Mouse (Mus musculus) heart, adult 2 months (tissue): Measurements from ENCODE around the gene Pgpep1.

Experiments used
- CTCF ChIP-seq: fragments of 200-600 bp; IDR thresholded peaks from 2 replicates; pipeline ENCODE4 v1.8.1; 2022; ENCODE audit warnings: antibody characterized with exemption, mild to moderate bottlenecking, moderate library complexity
- POLR2A ChIP-seq: fragments of 200-500 bp; IDR thresholded peaks from 2 replicates; pipeline ENCODE4 v1.6.1; 2011; ENCODE audit warnings: mild to moderate bottlenecking, low read depth, low read length, control low read depth; ENCODE audit not compliant: insufficient read depth

- TF ChIP-seq CTCF: peak; percentile 46
- no peak for TF ChIP-seq POLR2A
Measured at GRCm38 (mm10) chr8:70644065-70644464, 16.1 kb downstream of the Pgpep1 start.
